Mouse (Mus musculus) embryonic facial prominence, embryonic 15.5 days (tissue): ENCODE measurements around the gene Gpr15. TPM values are rescaled to one million over a fixed set of nuclear protein-coding genes. Genes with fewer than 3 reads are reported as not detected.

Source experiments
- ATAC-seq: fragments of 200-750 bp; cut with Nextera tagmentation; 2 replicates; pipeline ENCODE4 v1.8.0; 2017; ENCODE audit warnings: low read depth, moderate TSS enrichment; ENCODE audit not compliant: insufficient number of reproducible peaks, low FRiP score, low TSS enrichment
- H3K27ac ChIP-seq: fragments of 300-500 bp; sonication (generic); replicated peaks from 2 replicates; pipeline ENCODE4 v1.5.1; 2015; ENCODE audit warnings: mild to moderate bottlenecking, inconsistent platforms
- H3K27me3 ChIP-seq: fragments of 300-500 bp; sonication (generic); 2 replicates; pipeline ENCODE4 v1.6.1; 2015; ENCODE audit warnings: inconsistent platforms
- H3K36me3 ChIP-seq: fragments of 300-500 bp; sonication (generic); 2 replicates; pipeline ENCODE4 v1.6.1; 2015; ENCODE audit warnings: mild to moderate bottlenecking, inconsistent platforms
- H3K4me1 ChIP-seq: fragments of 300-500 bp; sonication (generic); 2 replicates; pipeline ENCODE4 v1.6.1; 2015; ENCODE audit warnings: inconsistent platforms
- H3K4me2 ChIP-seq: fragments of 300-500 bp; sonication (generic); replicated peaks from 2 replicates; pipeline ENCODE4 v1.6.1; 2015; ENCODE audit warnings: mild to moderate bottlenecking, inconsistent platforms
- H3K4me3 ChIP-seq: fragments of 300-500 bp; sonication (generic); replicated peaks from 2 replicates; pipeline ENCODE4 v1.5.1; 2015; ENCODE audit warnings: mild to moderate bottlenecking, inconsistent platforms
- H3K9ac ChIP-seq: fragments of 300-500 bp; sonication (generic); 2 replicates; pipeline ENCODE4 v1.6.1; 2015; ENCODE audit warnings: inconsistent platforms
- H3K9me3 ChIP-seq: fragments of 300-500 bp; sonication (generic); replicated peaks from 2 replicates; pipeline ENCODE4 v1.6.1; 2016; ENCODE audit warnings: inconsistent platforms
- WGBS: fragments of 180-500 bp; shearing (Covaris S2); methylation state at CpG from one replicate; pipeline ENCODE4 v1.1.7; 2015; 5-methylcytosine and 5-hydroxymethylcytosine counted together
- polyA plus RNA-seq: library from polyadenylated mRNA; unstranded; fragments of >200 nt; fragmentation: Nextera tagmentation; extraction: Ambion mirVana; gene quantifications from 2 replicates; pipeline ENCODE4 v1.2.1, GENCODE M21; 2015

Gpr15 gene
- 0.19 TPM in 1 of 2 replicates, not detected in the other for polyA plus RNA-seq

DNA sequence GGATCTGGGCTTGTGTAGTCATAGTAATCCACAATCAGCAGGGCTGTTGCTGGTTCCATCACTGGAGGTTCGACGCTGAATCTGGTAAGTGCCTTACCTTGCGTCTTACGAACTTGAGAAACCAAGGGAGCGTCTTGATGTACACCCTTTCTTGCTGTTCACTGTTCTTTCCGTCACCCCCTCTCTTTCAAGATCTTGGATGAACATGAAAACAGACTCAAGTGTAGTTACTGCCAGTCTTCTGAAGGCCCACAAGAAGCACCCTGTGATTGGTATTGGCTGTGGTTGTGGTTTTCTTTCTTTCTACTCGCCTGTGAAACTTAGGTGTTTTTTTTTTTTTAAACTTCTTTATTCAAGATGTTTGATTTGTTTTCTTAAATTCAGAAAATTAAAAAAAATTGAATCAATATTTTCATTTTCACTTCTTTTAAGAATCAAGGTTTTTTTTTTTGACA, at the start of gene Gpr15:
TSS of gene Gpr15 (minus strand) at position 405 of the 455 bp plus-strand sequence.
- no peaks in the 10 kb centered on the region for H3K4me1 ChIP-seq
- 87% methylated on average over 7 of the region's 7 CpGs for WGBS
- no peak within 1 kb of the TSS for H3K4me3 ChIP-seq
- no peak within 1 kb of the TSS for H3K9ac ChIP-seq
- H3K4me2 ChIP-seq: no peak within 1 kb of the TSS
- no peak within 1 kb of the TSS for H3K27ac ChIP-seq
- no peaks in the 10 kb centered on the region for H3K27me3 ChIP-seq
- no peaks in the 10 kb centered on the region for H3K36me3 ChIP-seq
- H3K9me3 ChIP-seq: no peaks in the 10 kb centered on the region
- ATAC-seq: no peak

DNA sequence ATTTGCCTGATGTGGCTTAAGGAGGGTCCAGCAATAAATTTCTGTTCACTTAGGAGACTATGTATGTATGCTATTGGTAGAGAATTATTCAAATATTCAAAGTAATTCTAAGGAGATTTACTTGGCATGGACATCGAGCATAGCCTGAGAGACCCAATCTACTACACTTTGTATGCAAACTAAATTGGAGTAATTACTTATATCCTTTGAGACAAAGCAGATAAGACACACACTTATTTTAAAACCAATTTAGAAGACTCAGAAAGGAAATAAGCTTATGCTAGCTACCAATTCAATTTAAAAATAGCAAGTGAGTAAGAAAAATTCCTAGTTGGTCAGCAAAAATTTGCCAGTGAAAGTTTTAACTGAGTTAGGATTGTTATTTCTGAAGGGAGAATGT, 44.2 kb upstream of the Gpr15 start, which contains the start of gene Olfr172:
TSS of gene Olfr172 (minus strand) at position 101 of the 400 bp plus-strand sequence.
- 76% methylated on average over 1 of the region's 1 CpGs for WGBS
- Histone ChIP-seq H3K9ac (no peak within 1 kb of the TSS), H3K36me3 (no peaks in the 10 kb centered on the region), H3K9me3 (no peaks in the 10 kb centered on the region), H3K27me3 (no peaks in the 10 kb centered on the region), H3K4me2 (no peak within 1 kb of the TSS), H3K4me1 (no peaks in the 10 kb centered on the region), H3K27ac (no peak within 1 kb of the TSS), H3K4me3 (no peak within 1 kb of the TSS)
- no peak for ATAC-seq

DNA sequence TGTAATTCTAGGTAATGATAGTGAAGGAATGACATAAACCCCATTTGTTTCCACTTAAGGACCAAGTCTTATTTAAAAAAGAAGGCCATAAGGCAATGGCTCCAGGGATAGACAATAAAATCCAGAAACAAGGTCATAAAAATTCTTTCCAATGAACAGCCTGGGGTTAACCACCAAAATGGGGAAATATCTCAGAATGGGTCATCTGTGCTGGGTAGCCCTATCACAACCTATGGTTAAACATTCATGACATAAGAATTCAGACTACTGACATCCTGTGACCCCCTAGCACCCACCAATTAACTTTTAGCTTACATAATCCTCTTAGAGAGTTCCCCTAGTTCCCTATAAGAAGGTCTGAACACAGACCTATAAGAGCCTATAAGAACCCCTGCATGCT, 37.3 kb upstream of the Gpr15 start:
- Histone ChIP-seq H3K27me3 (no peaks in the 10 kb centered on the region), H3K36me3 (no peaks in the 10 kb centered on the region), H3K4me3 (no peak overlapping the region), H3K9ac (no peak overlapping the region), H3K9me3 (no peaks in the 10 kb centered on the region), H3K4me2 (no peak overlapping the region), H3K27ac (no peak overlapping the region), H3K4me1 (no peaks in the 10 kb centered on the region)
- no peak for ATAC-seq

DNA sequence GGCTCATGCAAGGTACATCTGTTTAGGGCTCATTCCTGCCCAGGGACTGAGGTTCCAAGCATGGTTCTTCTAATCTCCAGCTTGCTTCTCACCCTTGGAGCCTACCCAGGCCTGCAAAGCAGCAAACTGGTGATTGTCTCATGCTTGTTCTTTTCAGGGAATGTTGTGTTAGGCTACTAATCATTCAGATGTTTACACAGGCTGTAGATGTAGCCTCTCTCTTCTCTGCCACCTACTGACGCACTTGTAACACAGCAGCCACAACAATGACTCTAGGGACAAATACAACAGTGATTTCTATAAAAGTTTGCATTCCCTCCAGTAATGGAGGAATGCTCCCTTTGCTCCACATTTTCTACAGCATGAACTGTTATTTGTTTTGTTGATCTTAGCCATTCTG, 32.4 kb upstream of the Gpr15 start:
- no peaks in the 10 kb centered on the region for H3K27me3 ChIP-seq
- no peak overlapping the region for H3K4me3 ChIP-seq
- H3K4me1 ChIP-seq: no peaks in the 10 kb centered on the region
- ATAC-seq: no peak
- H3K9ac ChIP-seq: no peak overlapping the region
- no peak overlapping the region for H3K4me2 ChIP-seq
- no peaks in the 10 kb centered on the region for H3K9me3 ChIP-seq
- no peak overlapping the region for H3K27ac ChIP-seq
- WGBS: 17% methylated on average over 1 of the region's 1 CpGs
- no peaks in the 10 kb centered on the region for H3K36me3 ChIP-seq

GRCm38 (mm10) chr16:58746715-58747114, 27.8 kb upstream of the Gpr15 start:
- no peaks in the 10 kb centered on the region for H3K27me3 ChIP-seq
- H3K9ac ChIP-seq: no peak overlapping the region
- H3K9me3 ChIP-seq: no peaks in the 10 kb centered on the region
- no peak overlapping the region; the same call in 1 of the 2 replicates for H3K27ac ChIP-seq
- no peak overlapping the region for H3K4me2 ChIP-seq
- WGBS: 55% methylated on average over 4 of the region's 4 CpGs
- no peak overlapping the region for H3K4me3 ChIP-seq
- no peaks in the 10 kb centered on the region for H3K4me1 ChIP-seq
- ATAC-seq: no peak
- no peaks in the 10 kb centered on the region for H3K36me3 ChIP-seq

- no peak overlapping the region for H3K9ac ChIP-seq
- H3K4me1 ChIP-seq: no peaks in the 10 kb centered on the region
- no peak overlapping the region for H3K4me2 ChIP-seq
- ATAC-seq: no peak
- no peaks in the 10 kb centered on the region for H3K36me3 ChIP-seq
- no peak overlapping the region for H3K27ac ChIP-seq
- no peaks in the 10 kb centered on the region for H3K9me3 ChIP-seq
- WGBS: 94% methylated on average over 5 of the region's 5 CpGs
- H3K4me3 ChIP-seq: no peak overlapping the region
- H3K27me3 ChIP-seq: no peaks in the 10 kb centered on the region
Measured at GRCm38 (mm10) chr16:58740751-58741150, 21.9 kb upstream of the Gpr15 start.

GRCm38 (mm10) chr16:58738800-58739199, 19.9 kb upstream of the Gpr15 start:
- no peaks in the 10 kb centered on the region for H3K4me1 ChIP-seq
- 87% methylated on average over 1 of the region's 1 CpGs for WGBS
- ATAC-seq: no peak

DNA sequence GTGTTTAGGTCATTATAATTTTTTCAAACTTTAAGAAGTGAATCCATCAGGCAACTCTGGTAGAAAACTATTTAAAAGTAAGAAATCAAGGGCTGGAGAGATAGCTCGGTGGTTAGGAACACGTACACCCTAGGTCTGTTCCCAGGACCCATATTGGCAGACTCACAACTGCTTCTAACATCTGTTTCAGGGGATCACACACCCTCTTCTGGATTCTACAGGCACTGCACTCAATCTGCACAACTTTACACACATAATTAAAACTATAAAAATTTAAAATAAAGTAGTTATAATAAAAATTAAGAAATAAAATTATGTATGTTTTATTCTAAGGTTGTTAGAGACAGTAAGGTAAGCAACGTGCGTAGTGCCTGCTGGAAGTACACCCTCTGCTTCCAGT, 19.3 kb upstream of the Gpr15 start:
- Histone ChIP-seq H3K9me3 (no peaks in the 10 kb centered on the region), H3K4me1 (no peaks in the 10 kb centered on the region), H3K4me3 (no peak overlapping the region), H3K27me3 (no peaks in the 10 kb centered on the region), H3K36me3 (peaks cover 15% of the 10 kb centered on the region), H3K27ac (no peak overlapping the region), H3K9ac (no peak overlapping the region), H3K4me2 (no peak overlapping the region)
- WGBS: 83% methylated on average over 4 of the region's 4 CpGs
- no peak for ATAC-seq

More at GRCm38 (mm10) chr16:58738800-58739199, 19.9 kb upstream of the Gpr15 start:
- H3K36me3 ChIP-seq: peaks cover 14% of the 10 kb centered on the region
- no peaks in the 10 kb centered on the region for H3K27me3 ChIP-seq
- no peak overlapping the region for H3K27ac ChIP-seq
- no peak overlapping the region for H3K4me3 ChIP-seq
- H3K9me3 ChIP-seq: no peaks in the 10 kb centered on the region
- H3K9ac ChIP-seq: no peak overlapping the region
- H3K4me2 ChIP-seq: no peak overlapping the region

- Histone ChIP-seq H3K4me3 (peak overlapping the region; percentile 77), H3K4me2 (peak overlapping the region; percentile 51), H3K27me3 (no peaks in the 10 kb centered on the region), H3K9ac (peak overlapping the region; percentile 54), H3K27ac (peak overlapping the region; percentile 82), H3K4me1 (peaks cover 5% of the 10 kb centered on the region; the same call in 1 of the 2 replicates), H3K9me3 (no peaks in the 10 kb centered on the region), H3K36me3 (peaks cover 30% of the 10 kb centered on the region)
- WGBS: under 1% methylated on average over 29 of the region's 31 CpGs
- ATAC-seq: peak; percentile 91
Measured at GRCm38 (mm10) chr16:58728176-58728671, 9.4 kb upstream of the Gpr15 start.

- Histone ChIP-seq H3K4me3 (peak within 1 kb of the TSS; percentile 77), H3K27ac (peak within 1 kb of the TSS; percentile 82), H3K9ac (peak within 1 kb of the TSS; percentile 54), H3K36me3 (peaks cover 25% of the 10 kb centered on the region), H3K4me1 (peaks cover 5% of the 10 kb centered on the region; the same call in 1 of the 2 replicates), H3K4me2 (peak within 1 kb of the TSS; percentile 51), H3K9me3 (no peaks in the 10 kb centered on the region), H3K27me3 (no peaks in the 10 kb centered on the region)
- WGBS: under 1% methylated on average over 35 of the region's 35 CpGs
- ATAC-seq: peak; percentile 100
Measured at GRCm38 (mm10) chr16:58727477-58728131, 8.7 kb upstream of the Gpr15 start, which contains the start of gene Cldnd1. Gene Cldnd1 (plus strand): TSS chr16:58727910.

DNA sequence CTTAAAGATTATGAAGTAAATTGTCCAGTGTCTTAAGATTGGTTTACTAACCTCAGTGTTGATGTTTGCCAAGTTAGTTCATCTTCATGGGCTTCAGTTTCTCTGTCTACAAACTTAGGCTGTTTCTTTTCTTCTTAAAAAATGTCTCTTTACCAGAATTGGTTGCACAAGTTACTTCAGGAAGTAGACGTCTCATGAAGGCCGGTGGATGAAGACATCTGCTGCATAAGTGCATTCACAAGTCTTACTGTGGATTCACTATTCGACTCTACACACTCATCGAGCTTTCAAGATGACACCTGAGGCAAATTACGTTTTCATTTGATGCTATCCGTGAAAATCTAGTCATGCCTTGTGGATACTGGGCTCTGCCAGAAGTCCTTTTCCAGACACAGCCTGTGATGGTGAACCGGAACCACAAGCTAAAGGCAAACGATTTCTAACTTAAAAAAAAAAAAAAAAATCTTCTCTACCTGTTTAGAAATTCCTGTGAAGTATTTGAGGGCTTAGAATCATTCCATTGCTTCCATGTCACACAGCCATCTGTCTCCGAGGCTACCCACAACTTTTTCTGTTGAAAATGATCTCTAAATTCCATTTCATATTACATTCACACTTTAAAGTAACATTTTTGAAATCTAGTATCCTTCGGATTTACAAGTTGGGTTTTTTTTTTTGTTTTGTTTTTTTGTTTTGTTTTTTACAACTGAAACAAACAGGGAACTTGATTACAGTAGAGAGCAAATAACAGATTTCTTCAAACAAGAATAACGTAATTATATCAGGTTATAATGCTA, 8.0 kb upstream of the Gpr15 start:
- Histone ChIP-seq H3K4me3 (peak overlapping the region; percentile 77), H3K9ac (no peak overlapping the region), H3K4me1 (peaks cover 5% of the 10 kb centered on the region; the same call in 1 of the 2 replicates), H3K27me3 (no peaks in the 10 kb centered on the region), H3K4me2 (peak overlapping the region; percentile 51), H3K27ac (no peak overlapping the region), H3K9me3 (no peaks in the 10 kb centered on the region), H3K36me3 (peaks cover 17% of the 10 kb centered on the region)
- ATAC-seq: no peak
- WGBS: 70% methylated on average over 11 of the region's 11 CpGs
